Mouse (Mus musculus): Measurements from ENCODE around the gene Dnah1. TPM values are rescaled to one million over a fixed set of nuclear protein-coding genes. Genes with fewer than 3 reads are reported as not detected.

Gene Dnah1
- polyA plus RNA-seq, 1 experiment from 2014 or later, result 1.7 TPM

GRCm38 (mm10) chr14:31325551-31325950 is 1.9 kb upstream of the Dnah1 start:
- no peak overlapping the region for H3K4me2 ChIP-seq
- H3K4me3 ChIP-seq (ENCODE audit: low read depth, low read length), result no peak overlapping the region
- no peaks in the 10 kb centered on the region; the same call in 1 of the 2 replicates for H3K27me3 ChIP-seq (replicated peaks; ENCODE audit: control insufficient read depth, insufficient read depth, low read length)
- H3K9ac ChIP-seq (ENCODE audit: low read depth, low read length), result no peak overlapping the region
- H3K9me3 ChIP-seq (ENCODE audit: control insufficient read depth, low read length), result no peaks in the 10 kb centered on the region
- peaks cover 9% of the 10 kb centered on the region for H3K4me1 ChIP-seq (replicated peaks; ENCODE audit: control insufficient read depth, insufficient read depth, low read length)
- H3K36me3 ChIP-seq (ENCODE audit: control insufficient read depth, insufficient read depth, low read length), result no peaks in the 10 kb centered on the region
- 48% methylated on average over 5 of the region's 5 CpGs for WGBS
- ATAC-seq (replicated peaks; ENCODE audit: low FRiP score) (no peak), DNase-seq (ENCODE audit: low spot score) (peak; percentile 25)
- no peak overlapping the region for H3K27ac ChIP-seq (ENCODE audit: low read depth, low read length)

GRCm38 (mm10) chr14:31324851-31325250 is 1.2 kb upstream of the Dnah1 start:
- H3K4me2 ChIP-seq, result peak overlapping the region; percentile 66

GRCm38 (mm10) chr14:31323189-31323588 is 507 bp downstream of the Dnah1 start:
- peak overlapping the region; percentile 45 for H3K4me3 ChIP-seq (ENCODE audit: low read depth, low read length)
- WGBS, result 81% methylated on average over 4 of the region's 4 CpGs
- H3K27ac ChIP-seq (ENCODE audit: low read depth, low read length), result no peak overlapping the region
- H3K27me3 ChIP-seq (replicated peaks; ENCODE audit: control insufficient read depth, insufficient read depth, low read length), result no peaks in the 10 kb centered on the region
- H3K36me3 ChIP-seq (ENCODE audit: control insufficient read depth, insufficient read depth, low read length), result no peaks in the 10 kb centered on the region
- peak overlapping the region; percentile 64; the same call in 1 of the 2 replicates for H3K9ac ChIP-seq (ENCODE audit: low read depth, low read length)
- no peaks in the 10 kb centered on the region for H3K9me3 ChIP-seq (ENCODE audit: control insufficient read depth, low read length)
- ATAC-seq (replicated peaks; ENCODE audit: low FRiP score) (no peak), DNase-seq (ENCODE audit: low spot score) (no peak)
- H3K4me1 ChIP-seq (replicated peaks; ENCODE audit: control insufficient read depth, insufficient read depth, low read length), result peaks cover 10% of the 10 kb centered on the region
- peak overlapping the region; percentile 66 for H3K4me2 ChIP-seq

More at GRCm38 (mm10) chr14:31324851-31325250, 1.2 kb upstream of the Dnah1 start:
- WGBS, result 55% methylated on average over 10 of the region's 10 CpGs
- peaks cover 9% of the 10 kb centered on the region for H3K4me1 ChIP-seq (replicated peaks; ENCODE audit: control insufficient read depth, insufficient read depth, low read length)
- peak overlapping the region; percentile 51; the same call in 1 of the 2 replicates for H3K27ac ChIP-seq (ENCODE audit: low read depth, low read length)
- H3K9ac ChIP-seq (ENCODE audit: low read depth, low read length), result peak overlapping the region; percentile 64
- DNase-seq (ENCODE audit: low spot score) (peak; percentile 38), ATAC-seq (replicated peaks; ENCODE audit: low FRiP score) (peak; percentile 56; the same call in 1 of the 2 replicates)
- peak overlapping the region; percentile 45 for H3K4me3 ChIP-seq (ENCODE audit: low read depth, low read length)
- H3K36me3 ChIP-seq (ENCODE audit: control insufficient read depth, insufficient read depth, low read length), result no peaks in the 10 kb centered on the region
- no peaks in the 10 kb centered on the region for H3K9me3 ChIP-seq (ENCODE audit: control insufficient read depth, low read length)
- H3K27me3 ChIP-seq (replicated peaks; ENCODE audit: control insufficient read depth, insufficient read depth, low read length), result no peaks in the 10 kb centered on the region; the same call in 1 of the 2 replicates

GRCm38 (mm10) chr14:31322191-31322590 is 1.5 kb downstream of the Dnah1 start:
- Histone ChIP-seq H3K4me3 (ENCODE audit: low read depth, low read length) (no peak overlapping the region), H3K9ac (ENCODE audit: low read depth, low read length) (no peak overlapping the region), H3K27ac (ENCODE audit: low read depth, low read length) (no peak overlapping the region), H3K4me1 (replicated peaks; ENCODE audit: control insufficient read depth, insufficient read depth, low read length) (peaks cover 16% of the 10 kb centered on the region), H3K36me3 (ENCODE audit: control insufficient read depth, insufficient read depth, low read length) (no peaks in the 10 kb centered on the region), H3K4me2 (no peak overlapping the region), H3K27me3 (replicated peaks; ENCODE audit: control insufficient read depth, insufficient read depth, low read length) (no peaks in the 10 kb centered on the region), H3K9me3 (ENCODE audit: control insufficient read depth, low read length) (no peaks in the 10 kb centered on the region)
- DNase-seq (ENCODE audit: low spot score) (peak; percentile 11), ATAC-seq (replicated peaks; ENCODE audit: low FRiP score) (no peak)
- 80% methylated on average over 3 of the region's 3 CpGs for WGBS

- Histone ChIP-seq H3K4me1 (replicated peaks; ENCODE audit: control insufficient read depth, insufficient read depth, low read length) (peaks cover 20% of the 10 kb centered on the region), H3K4me2 (no peak overlapping the region), H3K27me3 (replicated peaks; ENCODE audit: control insufficient read depth, insufficient read depth, low read length) (no peaks in the 10 kb centered on the region), H3K9ac (ENCODE audit: low read depth, low read length) (no peak overlapping the region), H3K4me3 (ENCODE audit: low read depth, low read length) (no peak overlapping the region), H3K9me3 (ENCODE audit: control insufficient read depth, low read length) (no peaks in the 10 kb centered on the region), H3K27ac (ENCODE audit: low read depth, low read length) (no peak overlapping the region), H3K36me3 (ENCODE audit: control insufficient read depth, insufficient read depth, low read length) (no peaks in the 10 kb centered on the region)
- ATAC-seq (replicated peaks; ENCODE audit: low FRiP score), result no peak
- no peak for DNase-seq (ENCODE audit: low spot score)
- 85% methylated on average over 11 of the region's 11 CpGs for WGBS
Observed at GRCm38 (mm10) chr14:31321181-31321580, 2.5 kb downstream of the Dnah1 start.

- WGBS, result 58% methylated on average over 10 of the region's 10 CpGs
- no peaks in the 10 kb centered on the region for H3K9me3 ChIP-seq (ENCODE audit: control insufficient read depth, low read length)
- H3K4me2 ChIP-seq, result no peak overlapping the region
- H3K27ac ChIP-seq (ENCODE audit: low read depth, low read length), result no peak overlapping the region
- no peaks in the 10 kb centered on the region for H3K36me3 ChIP-seq (ENCODE audit: control insufficient read depth, insufficient read depth, low read length)
- H3K9ac ChIP-seq (ENCODE audit: low read depth, low read length), result no peak overlapping the region
- no peak for DNase-seq (ENCODE audit: low spot score)
- H3K4me1 ChIP-seq (replicated peaks; ENCODE audit: control insufficient read depth, insufficient read depth, low read length), result peaks cover 20% of the 10 kb centered on the region
- ATAC-seq (replicated peaks; ENCODE audit: low FRiP score), result no peak
- no peak overlapping the region for H3K4me3 ChIP-seq (ENCODE audit: low read depth, low read length)
- no peaks in the 10 kb centered on the region for H3K27me3 ChIP-seq (replicated peaks; ENCODE audit: control insufficient read depth, insufficient read depth, low read length)
Observed at GRCm38 (mm10) chr14:31319546-31319945, 4.2 kb downstream of the Dnah1 start.

GRCm38 (mm10) chr14:31317754-31318153 is 5.9 kb downstream of the Dnah1 start:
- Histone ChIP-seq H3K36me3 (ENCODE audit: control insufficient read depth, insufficient read depth, low read length) (no peaks in the 10 kb centered on the region), H3K27ac (ENCODE audit: low read depth, low read length) (no peak overlapping the region), H3K4me3 (ENCODE audit: low read depth, low read length) (no peak overlapping the region), H3K4me2 (no peak overlapping the region), H3K9me3 (ENCODE audit: control insufficient read depth, low read length) (no peaks in the 10 kb centered on the region), H3K4me1 (replicated peaks; ENCODE audit: control insufficient read depth, insufficient read depth, low read length) (peaks cover 12% of the 10 kb centered on the region; the same call in 1 of the 2 replicates), H3K9ac (ENCODE audit: low read depth, low read length) (no peak overlapping the region), H3K27me3 (replicated peaks; ENCODE audit: control insufficient read depth, insufficient read depth, low read length) (no peaks in the 10 kb centered on the region)
- DNase-seq (ENCODE audit: low spot score) (no peak), ATAC-seq (replicated peaks; ENCODE audit: low FRiP score) (peak; percentile 88)
- WGBS, result 72% methylated on average over 3 of the region's 3 CpGs

GRCm38 (mm10) chr14:31316613-31317012 is 7.1 kb downstream of the Dnah1 start:
- DNase-seq (ENCODE audit: low spot score) (no peak), ATAC-seq (replicated peaks; ENCODE audit: low FRiP score) (no peak)
- H3K27me3 ChIP-seq (replicated peaks; ENCODE audit: control insufficient read depth, insufficient read depth, low read length), result no peaks in the 10 kb centered on the region
- no peak overlapping the region for H3K27ac ChIP-seq (ENCODE audit: low read depth, low read length)
- H3K9ac ChIP-seq (ENCODE audit: low read depth, low read length), result no peak overlapping the region
- no peak overlapping the region for H3K4me3 ChIP-seq (ENCODE audit: low read depth, low read length)
- H3K4me2 ChIP-seq, result no peak overlapping the region
- H3K36me3 ChIP-seq (ENCODE audit: control insufficient read depth, insufficient read depth, low read length), result no peaks in the 10 kb centered on the region
- H3K4me1 ChIP-seq (replicated peaks; ENCODE audit: control insufficient read depth, insufficient read depth, low read length), result peaks cover 12% of the 10 kb centered on the region; the same call in 1 of the 2 replicates
- 75% methylated on average over 12 of the region's 12 CpGs for WGBS
- H3K9me3 ChIP-seq (ENCODE audit: control insufficient read depth, low read length), result no peaks in the 10 kb centered on the region

GRCm38 (mm10) chr14:31313192-31313591 is 10.5 kb downstream of the Dnah1 start:
- Histone ChIP-seq H3K9me3 (ENCODE audit: control insufficient read depth, low read length) (no peaks in the 10 kb centered on the region), H3K27ac (ENCODE audit: low read depth, low read length) (no peak overlapping the region), H3K4me1 (replicated peaks; ENCODE audit: control insufficient read depth, insufficient read depth, low read length) (peaks cover 10% of the 10 kb centered on the region; the same call in 1 of the 2 replicates), H3K36me3 (ENCODE audit: control insufficient read depth, insufficient read depth, low read length) (no peaks in the 10 kb centered on the region), H3K9ac (ENCODE audit: low read depth, low read length) (no peak overlapping the region), H3K4me2 (no peak overlapping the region), H3K4me3 (ENCODE audit: low read depth, low read length) (no peak overlapping the region), H3K27me3 (replicated peaks; ENCODE audit: control insufficient read depth, insufficient read depth, low read length) (no peaks in the 10 kb centered on the region)
- DNase-seq (ENCODE audit: low spot score), result no peak
- 75% methylated on average over 3 of the region's 3 CpGs for WGBS
- ATAC-seq (replicated peaks; ENCODE audit: low FRiP score), result no peak

Data from liver, embryonic 11.5 days (tissue).